Mouse (Mus musculus): ENCODE data around the gene Myo1d. TPM values are rescaled to one million over a fixed set of nuclear protein-coding genes. Genes with fewer than 3 reads are reported as not detected.
A peak's percentile ranks its signal among the peaks of the same experiment; 100 is the strongest.

Myo1d gene
- polyA plus RNA-seq, 1 experiment from 2014 or later, result 21.6 TPM

- ATAC-seq (ENCODE audit: low FRiP score, low TSS enrichment), result no peak
- H3K9me3 ChIP-seq (ENCODE audit: control insufficient read depth, low read length), result no peaks in the 10 kb centered on the region
Measured at GRCm38 (mm10) chr11:80666211-80666610, 113.6 kb downstream of the Myo1d start.

GRCm38 (mm10) chr11:80664261-80664660 is 115.6 kb downstream of the Myo1d start:
- WGBS, result 81% methylated on average over 3 of the region's 3 CpGs
- TF ChIP-seq EP300 (optimal IDR thresholded peaks at IDR 0.05), result no peak
- no peak for TF ChIP-seq CTCF (IDR thresholded peaks at IDR 0.05; ENCODE audit: low read depth)
- no peak overlapping the region for H3K9ac ChIP-seq (ENCODE audit: low read length)

More at GRCm38 (mm10) chr11:80666211-80666610, 113.6 kb downstream of the Myo1d start:
- no peak for TF ChIP-seq CTCF (IDR thresholded peaks at IDR 0.05; ENCODE audit: low read depth)
- H3K27me3 ChIP-seq (ENCODE audit: control insufficient read depth, insufficient read depth, low read length), result no peaks in the 10 kb centered on the region
- 86% methylated on average over 8 of the region's 8 CpGs for WGBS
- H3K27ac ChIP-seq (replicated peaks), result no peak overlapping the region
- DNase-seq (ENCODE audit: low spot score), result no peak
- H3K4me3 ChIP-seq (ENCODE audit: low read depth, low read length), result no peak overlapping the region
- no peaks in the 10 kb centered on the region for H3K4me1 ChIP-seq (replicated peaks; ENCODE audit: control insufficient read depth, insufficient read depth)
- 0 out of 2 replicates have a peak, but pooled peaks cover 2% of the 10 kb centered on the region for H3K36me3 ChIP-seq (ENCODE audit: control insufficient read depth, insufficient read depth, low read length)
- H3K9ac ChIP-seq (ENCODE audit: low read length), result no peak overlapping the region
- no peak overlapping the region for H3K4me2 ChIP-seq (replicated peaks; ENCODE audit: low read depth)

GRCm38 (mm10) chr11:80645111-80645510 is 134.7 kb downstream of the Myo1d start:
- DNase-seq (ENCODE audit: low spot score) (no peak), ATAC-seq (ENCODE audit: low FRiP score, low TSS enrichment) (no peak)
- Histone ChIP-seq H3K9me3 (ENCODE audit: control insufficient read depth, low read length) (no peaks in the 10 kb centered on the region), H3K4me3 (ENCODE audit: low read depth, low read length) (no peak overlapping the region), H3K4me2 (replicated peaks; ENCODE audit: low read depth) (no peak overlapping the region), H3K4me1 (replicated peaks; ENCODE audit: control insufficient read depth, insufficient read depth) (no peaks in the 10 kb centered on the region), H3K27ac (replicated peaks) (no peak overlapping the region), H3K36me3 (ENCODE audit: control insufficient read depth, insufficient read depth, low read length) (no peaks in the 10 kb centered on the region), H3K27me3 (ENCODE audit: control insufficient read depth, insufficient read depth, low read length) (no peaks in the 10 kb centered on the region), H3K9ac (ENCODE audit: low read length) (no peak overlapping the region)
- TF ChIP-seq EP300 (optimal IDR thresholded peaks at IDR 0.05) (no peak), CTCF (IDR thresholded peaks at IDR 0.05; ENCODE audit: low read depth) (no peak)
- 87% methylated on average over 5 of the region's 5 CpGs for WGBS

More at GRCm38 (mm10) chr11:80664261-80664660, 115.6 kb downstream of the Myo1d start:
- H3K4me1 ChIP-seq (replicated peaks; ENCODE audit: control insufficient read depth, insufficient read depth), result no peaks in the 10 kb centered on the region
- H3K4me3 ChIP-seq (ENCODE audit: low read depth, low read length), result no peak overlapping the region
- DNase-seq (ENCODE audit: low spot score) (no peak), ATAC-seq (ENCODE audit: low FRiP score, low TSS enrichment) (no peak)
- H3K4me2 ChIP-seq (replicated peaks; ENCODE audit: low read depth), result no peak overlapping the region
- no peaks in the 10 kb centered on the region for H3K9me3 ChIP-seq (ENCODE audit: control insufficient read depth, low read length)
- H3K36me3 ChIP-seq (ENCODE audit: control insufficient read depth, insufficient read depth, low read length), result 0 out of 2 replicates have a peak, but pooled peaks cover 2% of the 10 kb centered on the region
- no peak overlapping the region for H3K27ac ChIP-seq (replicated peaks)
- H3K27me3 ChIP-seq (ENCODE audit: control insufficient read depth, insufficient read depth, low read length), result no peaks in the 10 kb centered on the region

- peak; percentile 25 for DNase-seq (ENCODE audit: low spot score)
- Histone ChIP-seq H3K27me3 (ENCODE audit: control insufficient read depth, insufficient read depth, low read length) (no peaks in the 10 kb centered on the region), H3K9ac (ENCODE audit: low read length) (no peak overlapping the region), H3K9me3 (ENCODE audit: control insufficient read depth, low read length) (no peaks in the 10 kb centered on the region), H3K4me3 (ENCODE audit: low read depth, low read length) (no peak overlapping the region), H3K4me1 (replicated peaks; ENCODE audit: control insufficient read depth, insufficient read depth) (no peaks in the 10 kb centered on the region), H3K36me3 (ENCODE audit: control insufficient read depth, insufficient read depth, low read length) (no peaks in the 10 kb centered on the region), H3K4me2 (replicated peaks; ENCODE audit: low read depth) (no peak overlapping the region), H3K27ac (replicated peaks) (no peak overlapping the region)
- WGBS, result 84% methylated on average over 10 of the region's 10 CpGs
- peak; percentile 86 for ATAC-seq (ENCODE audit: low FRiP score, low TSS enrichment)
- no peak for TF ChIP-seq CTCF (IDR thresholded peaks at IDR 0.05; ENCODE audit: low read depth)
- no peak for TF ChIP-seq EP300 (optimal IDR thresholded peaks at IDR 0.05)
Measured at GRCm38 (mm10) chr11:80628992-80629865, 150.6 kb downstream of the Myo1d start.

GRCm38 (mm10) chr11:80628581-80628980 is 151.2 kb downstream of the Myo1d start:
- Histone ChIP-seq H3K27ac (replicated peaks) (no peak overlapping the region), H3K4me3 (ENCODE audit: low read depth, low read length) (no peak overlapping the region), H3K4me1 (replicated peaks; ENCODE audit: control insufficient read depth, insufficient read depth) (no peaks in the 10 kb centered on the region), H3K4me2 (replicated peaks; ENCODE audit: low read depth) (no peak overlapping the region), H3K9me3 (ENCODE audit: control insufficient read depth, low read length) (no peaks in the 10 kb centered on the region), H3K36me3 (ENCODE audit: control insufficient read depth, insufficient read depth, low read length) (no peaks in the 10 kb centered on the region), H3K9ac (ENCODE audit: low read length) (no peak overlapping the region), H3K27me3 (ENCODE audit: control insufficient read depth, insufficient read depth, low read length) (no peaks in the 10 kb centered on the region)
- ATAC-seq (ENCODE audit: low FRiP score, low TSS enrichment), result no peak
- WGBS, result 69% methylated on average over 4 of the region's 4 CpGs
- no peak for DNase-seq (ENCODE audit: low spot score)
- no peak for TF ChIP-seq CTCF (IDR thresholded peaks at IDR 0.05; ENCODE audit: low read depth)
- TF ChIP-seq EP300 (optimal IDR thresholded peaks at IDR 0.05), result no peak

- Histone ChIP-seq H3K4me3 (ENCODE audit: low read depth, low read length) (no peak overlapping the region), H3K9ac (ENCODE audit: low read length) (no peak overlapping the region), H3K4me2 (replicated peaks; ENCODE audit: low read depth) (no peak overlapping the region), H3K27me3 (ENCODE audit: control insufficient read depth, insufficient read depth, low read length) (no peaks in the 10 kb centered on the region), H3K27ac (replicated peaks) (no peak overlapping the region), H3K4me1 (replicated peaks; ENCODE audit: control insufficient read depth, insufficient read depth) (no peaks in the 10 kb centered on the region), H3K36me3 (ENCODE audit: control insufficient read depth, insufficient read depth, low read length) (no peaks in the 10 kb centered on the region), H3K9me3 (ENCODE audit: control insufficient read depth, low read length) (no peaks in the 10 kb centered on the region)
- no peak for TF ChIP-seq CTCF (IDR thresholded peaks at IDR 0.05; ENCODE audit: low read depth)
- no peak for TF ChIP-seq EP300 (optimal IDR thresholded peaks at IDR 0.05)
- 59% methylated on average over 7 of the region's 7 CpGs for WGBS
- DNase-seq (ENCODE audit: low spot score), result no peak
- no peak for ATAC-seq (ENCODE audit: low FRiP score, low TSS enrichment)
Measured at GRCm38 (mm10) chr11:80623038-80623380, 156.8 kb downstream of the Myo1d start.
